Mouse (Mus musculus) kidney, embryonic 14.5 days (tissue): ENCODE data around the gene Slit1. TPM values are rescaled to one million over a fixed set of nuclear protein-coding genes. Genes with fewer than 3 reads are reported as not detected.

Source experiments
- ATAC-seq: fragments of 200-750 bp; cut with Nextera tagmentation; 2 replicates; pipeline ENCODE4 v1.8.0; 2017; ENCODE audit warnings: moderate number of reproducible peaks, mild to moderate bottlenecking, moderate TSS enrichment, moderate library complexity; ENCODE audit not compliant: low FRiP score, low TSS enrichment
- H3K27ac ChIP-seq: fragments of 300-500 bp; sonication (generic); 2 replicates; pipeline ENCODE4 v1.5.1; 2014; ENCODE audit warnings: low read depth, mild to moderate bottlenecking, low read length, moderate library complexity, mixed read lengths
- H3K27me3 ChIP-seq: fragments of 300-500 bp; sonication (generic); 2 replicates; pipeline ENCODE4 v1.6.1; 2014; ENCODE audit warnings: mild to moderate bottlenecking, low read length; ENCODE audit not compliant: control insufficient read depth, insufficient read depth
- H3K36me3 ChIP-seq: fragments of 300-500 bp; sonication (generic); 2 replicates; pipeline ENCODE4 v1.6.1; 2014; ENCODE audit warnings: low read length, mixed read lengths; ENCODE audit not compliant: control insufficient read depth, insufficient read depth
- H3K4me1 ChIP-seq: fragments of 300-500 bp; sonication (generic); 2 replicates; pipeline ENCODE4 v1.6.1; 2014; ENCODE audit warnings: low read length, mixed read lengths; ENCODE audit not compliant: control insufficient read depth, insufficient read depth
- H3K4me2 ChIP-seq: fragments of 300-500 bp; sonication (generic); replicated peaks from 2 replicates; pipeline ENCODE4 v1.6.1; 2014; ENCODE audit warnings: low read depth, mild to moderate bottlenecking, low read length
- H3K4me3 ChIP-seq: fragments of 300-500 bp; sonication (generic); 2 replicates; pipeline ENCODE4 v1.5.1; 2014; ENCODE audit warnings: mild to moderate bottlenecking, low read length
- H3K9ac ChIP-seq: fragments of 300-500 bp; sonication (generic); 2 replicates; pipeline ENCODE4 v1.6.1; 2014; ENCODE audit warnings: low read depth, mild to moderate bottlenecking, low read length, moderate library complexity
- H3K9me3 ChIP-seq: fragments of 300-500 bp; sonication (generic); 2 replicates; pipeline ENCODE4 v1.6.1; 2016; ENCODE audit warnings: low read length; ENCODE audit not compliant: control insufficient read depth
- WGBS: fragments of 180-500 bp; shearing (Covaris S2); extraction: QIAGEN DNeasy Blood & Tissue Kit; methylation state at CpG from one replicate; pipeline ENCODE4 v1.1.7; 2014; 5-methylcytosine and 5-hydroxymethylcytosine counted together
- polyA plus RNA-seq: library from polyadenylated mRNA; unstranded; fragments of >200 nt; fragmentation: Nextera tagmentation; extraction: Ambion mirVana; gene quantifications from 2 replicates; pipeline ENCODE4 v1.2.1, GENCODE M21; 2014

The Slit1 gene
- polyA plus RNA-seq, 1 experiment from 2014 or later = 6.0 TPM

DNA sequence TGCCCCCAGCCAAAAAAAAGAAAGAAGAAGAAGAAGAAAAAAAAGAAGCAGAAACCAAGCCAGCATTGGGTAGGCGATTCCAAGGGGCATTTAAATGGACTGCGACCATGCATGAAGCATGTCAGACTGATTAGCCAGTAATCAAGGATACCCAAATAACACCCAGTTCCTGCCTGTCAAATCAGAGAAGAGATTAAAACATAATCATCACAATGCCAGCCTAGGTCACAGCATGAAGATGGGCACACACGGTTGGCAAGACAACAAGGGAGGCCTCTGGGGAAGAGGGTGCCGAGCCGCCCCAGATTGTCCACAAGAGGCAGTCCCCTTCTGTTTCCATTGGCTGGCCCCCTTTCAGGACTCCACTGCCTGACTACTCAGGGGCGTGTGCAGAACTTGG is 108.5 kb downstream of the Slit1 start:
- H3K27me3 ChIP-seq = no peaks in the 10 kb centered on the region
- no peak overlapping the region for H3K9ac ChIP-seq
- no peaks in the 10 kb centered on the region for H3K9me3 ChIP-seq
- WGBS = 68% methylated on average over 6 of the region's 6 CpGs
- no peak overlapping the region for H3K27ac ChIP-seq
- H3K4me1 ChIP-seq = no peaks in the 10 kb centered on the region
- H3K4me3 ChIP-seq = no peak overlapping the region
- no peak overlapping the region for H3K4me2 ChIP-seq
- no peak for ATAC-seq
- no peaks in the 10 kb centered on the region for H3K36me3 ChIP-seq

DNA sequence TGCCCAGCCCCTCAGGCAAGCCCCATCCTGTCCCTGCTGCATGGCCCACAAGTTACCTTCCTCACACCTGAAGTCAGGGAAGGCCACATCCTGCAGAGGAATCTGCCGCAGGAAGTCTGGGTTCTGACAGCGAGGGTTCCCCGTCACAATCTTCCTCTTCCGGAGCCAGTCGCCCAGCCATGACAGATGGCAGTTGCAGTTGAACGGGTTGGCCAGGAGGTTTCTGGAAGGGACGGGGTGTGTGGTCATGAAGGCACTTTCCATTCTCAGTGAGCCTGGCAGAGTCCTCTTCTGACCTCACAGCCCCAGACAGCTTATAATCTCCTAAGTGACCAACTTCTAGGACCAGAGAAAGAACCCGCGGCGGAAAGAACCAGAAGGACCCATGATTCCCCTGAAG is 109.4 kb downstream of the Slit1 start:
- Histone ChIP-seq H3K4me3 (no peak overlapping the region), H3K27ac (no peak overlapping the region), H3K9me3 (no peaks in the 10 kb centered on the region), H3K27me3 (no peaks in the 10 kb centered on the region), H3K4me2 (no peak overlapping the region), H3K9ac (no peak overlapping the region), H3K4me1 (no peaks in the 10 kb centered on the region), H3K36me3 (no peaks in the 10 kb centered on the region)
- no peak for ATAC-seq
- WGBS = 73% methylated on average over 10 of the region's 10 CpGs

GRCm38 (mm10) chr19:41629532-41629931 is 113.9 kb downstream of the Slit1 start:
- H3K9me3 ChIP-seq = 0 out of 2 replicates have a peak, but pooled peaks cover 3% of the 10 kb centered on the region
- ATAC-seq = peak; percentile 32; the same call in 1 of the 2 replicates
- 51% methylated on average over 5 of the region's 5 CpGs for WGBS

DNA sequence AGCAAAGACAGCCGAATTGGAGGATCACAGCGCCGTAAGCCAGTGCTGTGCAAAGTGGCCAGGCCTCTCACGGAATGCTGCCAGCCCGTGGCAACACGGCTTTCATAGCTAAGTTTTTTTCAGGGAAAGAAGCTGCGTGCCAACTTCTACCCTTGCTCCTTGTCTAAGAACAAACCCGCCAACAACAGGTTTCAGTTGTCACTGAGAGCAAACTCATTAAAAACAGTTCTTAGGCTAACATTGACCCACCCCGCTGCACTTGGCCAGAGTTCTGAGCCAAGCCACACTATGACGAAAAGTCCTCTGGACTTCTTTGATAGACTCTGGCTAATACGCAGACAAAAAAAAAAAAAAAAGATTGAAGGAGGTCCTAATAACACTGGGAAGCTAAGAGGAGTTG is 114.5 kb downstream of the Slit1 start:
- H3K9me3 ChIP-seq = 0 out of 2 replicates have a peak, but pooled peaks cover 3% of the 10 kb centered on the region
- 84% methylated on average over 11 of the region's 11 CpGs for WGBS
- H3K4me1 ChIP-seq = no peaks in the 10 kb centered on the region
- no peak overlapping the region for H3K9ac ChIP-seq
- H3K36me3 ChIP-seq = no peaks in the 10 kb centered on the region
- H3K4me2 ChIP-seq = no peak overlapping the region
- no peak for ATAC-seq
- no peak overlapping the region for H3K27ac ChIP-seq
- no peaks in the 10 kb centered on the region for H3K27me3 ChIP-seq
- no peak overlapping the region for H3K4me3 ChIP-seq

More at GRCm38 (mm10) chr19:41629532-41629931, 113.9 kb downstream of the Slit1 start:
- no peak overlapping the region for H3K27ac ChIP-seq
- no peaks in the 10 kb centered on the region for H3K36me3 ChIP-seq
- no peak overlapping the region for H3K9ac ChIP-seq
- no peak overlapping the region for H3K4me3 ChIP-seq
- no peaks in the 10 kb centered on the region for H3K4me1 ChIP-seq
- H3K27me3 ChIP-seq = no peaks in the 10 kb centered on the region
- H3K4me2 ChIP-seq = no peak overlapping the region

DNA sequence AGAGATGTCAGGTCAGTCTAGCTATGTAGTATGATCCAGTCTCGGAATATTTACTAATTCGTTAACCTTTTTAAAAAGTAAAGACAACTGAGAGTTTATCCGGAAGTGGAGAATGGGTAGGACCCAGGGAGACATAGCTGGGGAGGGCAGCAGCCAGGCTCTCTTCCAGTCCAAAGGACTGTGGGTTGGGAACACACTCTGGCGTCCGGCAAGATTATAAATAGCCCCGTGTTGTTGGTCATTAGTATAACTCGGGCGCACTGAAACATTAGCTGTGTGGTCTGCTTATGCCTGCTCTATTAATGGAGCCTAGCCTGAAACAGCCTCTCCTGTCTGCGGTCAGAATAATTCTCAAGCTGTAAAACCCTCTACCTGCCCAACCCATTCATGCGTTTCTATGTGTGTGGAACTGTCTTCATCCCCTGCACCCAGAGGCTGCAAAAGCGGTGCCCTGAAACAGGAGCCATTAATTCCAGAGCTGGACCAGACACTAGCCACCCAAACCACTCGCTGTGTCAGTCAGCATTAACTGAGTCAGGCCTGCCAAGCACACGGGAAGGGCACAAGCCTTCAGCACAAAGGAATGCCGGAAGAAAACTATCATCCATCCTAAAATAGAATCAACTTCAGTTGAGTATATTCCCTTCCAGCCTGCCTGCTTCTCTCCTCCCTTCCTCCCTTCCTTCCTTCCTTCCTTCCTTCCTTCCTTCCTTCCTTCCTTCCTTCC is 122.9 kb downstream of the Slit1 start:
- ATAC-seq = no peak
- Histone ChIP-seq H3K4me2 (no peak overlapping the region), H3K27me3 (peaks cover 4% of the 10 kb centered on the region; the same call in 1 of the 2 replicates), H3K36me3 (no peaks in the 10 kb centered on the region), H3K27ac (no peak overlapping the region), H3K4me3 (no peak overlapping the region), H3K4me1 (0 out of 2 replicates have a peak, but pooled peaks cover 3% of the 10 kb centered on the region), H3K9ac (no peak overlapping the region), H3K9me3 (0 out of 2 replicates have a peak, but pooled peaks cover 3% of the 10 kb centered on the region)
- WGBS = 79% methylated on average over 14 of the region's 14 CpGs

GRCm38 (mm10) chr19:41618771-41619385 is 124.6 kb downstream of the Slit1 start:
- Histone ChIP-seq H3K36me3 (no peaks in the 10 kb centered on the region), H3K4me2 (no peak overlapping the region), H3K27ac (no peak overlapping the region), H3K4me3 (no peak overlapping the region), H3K9ac (no peak overlapping the region), H3K9me3 (no peaks in the 10 kb centered on the region), H3K27me3 (peaks cover 8% of the 10 kb centered on the region; the same call in 1 of the 2 replicates), H3K4me1 (0 out of 2 replicates have a peak, but pooled peaks cover 3% of the 10 kb centered on the region)
- 37% methylated on average over 19 of the region's 19 CpGs for WGBS
- ATAC-seq = peak; percentile 51; the same call in 1 of the 2 replicates

DNA sequence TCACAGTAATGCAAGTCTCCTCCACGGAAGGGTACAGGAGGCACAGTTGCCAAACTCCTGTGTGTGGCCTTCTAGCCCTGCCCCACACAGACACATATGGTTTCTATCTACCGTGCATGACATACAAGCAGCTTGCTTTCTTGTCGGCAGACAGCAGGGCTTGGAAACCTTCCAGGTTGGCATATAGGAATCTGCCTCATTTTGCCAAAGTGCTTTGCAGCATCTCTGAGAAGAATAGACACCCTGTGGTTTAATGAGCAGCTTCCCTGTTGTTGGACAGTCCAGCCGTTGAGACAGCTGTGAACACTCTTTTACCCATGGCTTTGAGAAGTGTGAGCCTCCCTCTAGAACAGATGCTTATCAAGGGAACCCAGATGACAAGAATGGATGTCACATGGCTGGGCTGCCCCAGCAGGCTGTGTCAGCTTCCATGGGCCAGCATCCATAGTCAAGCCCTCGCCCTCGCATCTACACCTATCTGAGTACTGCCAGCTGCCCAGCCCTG is 125.3 kb downstream of the Slit1 start:
- Histone ChIP-seq H3K27me3 (peaks cover 8% of the 10 kb centered on the region; the same call in 1 of the 2 replicates), H3K9ac (no peak overlapping the region), H3K36me3 (no peaks in the 10 kb centered on the region), H3K4me2 (no peak overlapping the region), H3K9me3 (no peaks in the 10 kb centered on the region), H3K4me3 (no peak overlapping the region), H3K27ac (no peak overlapping the region), H3K4me1 (0 out of 2 replicates have a peak, but pooled peaks cover 3% of the 10 kb centered on the region)
- ATAC-seq = no peak
- 51% methylated on average over 6 of the region's 6 CpGs for whole genome bisulfite sequencing

DNA sequence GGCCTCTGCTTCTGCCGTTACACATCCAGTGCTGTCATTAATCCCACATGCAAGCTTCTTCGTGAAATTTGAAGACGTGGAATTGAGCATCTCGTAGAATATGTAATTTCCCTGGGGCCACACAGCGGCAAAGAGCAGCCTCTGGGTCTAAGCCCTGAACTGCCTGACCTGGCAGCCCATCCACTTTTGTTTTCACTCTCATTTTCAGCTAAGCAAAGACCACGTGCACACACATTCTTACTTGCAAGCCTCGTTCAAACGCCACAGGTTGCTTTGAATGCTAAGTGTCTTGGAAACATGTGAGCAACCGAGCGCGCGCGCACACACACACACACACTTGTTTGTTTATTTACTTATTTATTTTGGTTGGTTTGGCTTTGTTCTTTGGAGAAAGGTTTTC is 126.4 kb downstream of the Slit1 start:
- Histone ChIP-seq H3K4me3 (no peak overlapping the region), H3K4me2 (no peak overlapping the region), H3K36me3 (no peaks in the 10 kb centered on the region), H3K4me1 (0 out of 2 replicates have a peak, but pooled peaks cover 3% of the 10 kb centered on the region), H3K9ac (no peak overlapping the region), H3K27ac (no peak overlapping the region), H3K9me3 (no peaks in the 10 kb centered on the region), H3K27me3 (0 out of 2 replicates have a peak, but pooled peaks cover 8% of the 10 kb centered on the region)
- no peak for ATAC-seq
- 86% methylated on average over 13 of the region's 13 CpGs for WGBS

DNA sequence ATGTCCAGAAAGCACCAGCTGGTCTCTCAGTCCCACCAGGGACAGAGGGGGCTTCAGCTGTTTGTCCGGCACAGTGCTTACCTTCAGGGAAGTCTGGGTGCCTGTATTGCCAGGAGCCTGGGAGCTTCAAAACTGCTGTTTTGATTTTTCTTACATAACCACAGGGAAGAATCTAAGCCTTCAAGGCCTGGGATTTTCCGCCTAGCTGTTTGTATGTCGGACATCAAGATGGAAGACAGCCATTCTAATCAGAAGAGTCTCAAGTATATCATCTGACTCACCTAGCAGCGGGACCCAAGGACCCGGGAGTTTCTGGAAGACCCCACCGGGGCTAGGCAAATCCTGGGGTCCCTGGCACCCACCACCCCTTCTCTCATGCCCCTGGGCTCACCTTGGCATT is 127.2 kb downstream of the Slit1 start:
- ATAC-seq = no peak
- 79% methylated on average over 6 of the region's 6 CpGs for WGBS
- H3K4me2 ChIP-seq = no peak overlapping the region
- no peak overlapping the region for H3K4me3 ChIP-seq
- H3K36me3 ChIP-seq = no peaks in the 10 kb centered on the region
- no peak overlapping the region for H3K9ac ChIP-seq
- H3K4me1 ChIP-seq = 0 out of 2 replicates have a peak, but pooled peaks cover 3% of the 10 kb centered on the region
- H3K27me3 ChIP-seq = 0 out of 2 replicates have a peak, but pooled peaks cover 8% of the 10 kb centered on the region
- no peaks in the 10 kb centered on the region for H3K9me3 ChIP-seq
- no peak overlapping the region for H3K27ac ChIP-seq
